Mouse (Mus musculus): ENCODE results near the gene Igdcc4. TPM values are rescaled to one million over a fixed set of nuclear protein-coding genes. Genes with fewer than 3 reads are reported as not detected.

The Igdcc4 gene
- polyA plus RNA-seq, 1 experiment from 2014 or later, result 8.1 TPM

DNA sequence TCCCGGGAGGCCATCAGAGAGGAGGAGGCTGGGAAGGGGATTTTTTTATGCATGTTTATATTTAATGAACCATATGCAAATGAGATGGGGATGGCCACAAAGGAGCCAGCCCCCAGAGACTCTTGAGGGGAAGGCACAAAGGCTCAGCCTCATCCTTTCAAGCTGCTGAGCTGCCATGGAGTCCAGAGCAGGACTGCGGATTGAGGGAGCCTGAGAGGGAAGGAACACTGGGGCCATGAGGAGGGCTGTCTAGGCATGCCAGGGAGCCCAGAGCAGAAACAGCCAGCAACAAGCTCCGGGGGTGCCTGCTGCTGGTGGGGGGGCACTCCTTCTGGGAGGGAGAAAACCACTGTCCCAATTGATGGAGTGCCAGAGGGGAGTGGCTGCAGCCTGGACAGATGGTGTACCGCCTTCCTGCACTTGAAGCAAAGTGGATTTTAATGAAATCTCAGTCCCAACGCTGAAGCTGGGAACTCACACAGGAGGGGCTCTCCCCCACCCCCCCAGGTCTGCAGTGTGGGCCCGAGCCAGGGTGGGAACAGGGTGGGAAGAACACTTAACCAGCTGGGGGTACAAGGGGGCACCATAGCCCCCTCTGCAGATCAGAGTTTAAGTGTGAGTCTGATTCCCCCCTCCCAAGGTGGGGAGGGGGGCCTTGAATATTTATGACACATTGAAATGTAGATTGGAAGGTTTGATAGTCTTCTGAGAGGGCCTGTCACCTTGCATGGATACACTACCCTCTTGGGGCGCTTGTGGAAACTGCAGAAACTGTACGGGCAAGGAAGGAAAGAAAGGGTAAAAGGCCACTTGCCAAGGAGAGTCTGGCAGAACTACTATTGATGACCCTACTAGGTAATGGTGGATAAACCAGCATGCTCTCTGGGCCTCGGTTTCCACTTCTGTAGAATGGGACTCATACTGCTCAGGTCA, 74.9 kb downstream of the Igdcc4 start:
- peaks cover 9% of the 10 kb centered on the region; the same call in 1 of the 2 replicates for H3K4me1 ChIP-seq (ENCODE audit: control insufficient read depth, insufficient read depth, low read length)
- 0 out of 2 replicates have a peak, but pooled peaks cover 2% of the 10 kb centered on the region for H3K27me3 ChIP-seq (ENCODE audit: control insufficient read depth, insufficient read depth, low read length)
- 48% methylated on average over 9 of the region's 9 CpGs for WGBS
- no peak for ATAC-seq (replicated peaks; ENCODE audit: extremely low read depth, insufficient read depth, low FRiP score)
- H3K4me3 ChIP-seq (ENCODE audit: low read length), result no peak overlapping the region
- H3K9me3 ChIP-seq (replicated peaks; ENCODE audit: control insufficient read depth, low read length), result no peaks in the 10 kb centered on the region
- H3K36me3 ChIP-seq (ENCODE audit: control insufficient read depth, insufficient read depth), result no peaks in the 10 kb centered on the region
- no peak overlapping the region for H3K27ac ChIP-seq (ENCODE audit: low read length)
- H3K4me2 ChIP-seq (ENCODE audit: low read depth, low read length), result no peak overlapping the region
- no peak overlapping the region for H3K9ac ChIP-seq (ENCODE audit: low read length)

DNA sequence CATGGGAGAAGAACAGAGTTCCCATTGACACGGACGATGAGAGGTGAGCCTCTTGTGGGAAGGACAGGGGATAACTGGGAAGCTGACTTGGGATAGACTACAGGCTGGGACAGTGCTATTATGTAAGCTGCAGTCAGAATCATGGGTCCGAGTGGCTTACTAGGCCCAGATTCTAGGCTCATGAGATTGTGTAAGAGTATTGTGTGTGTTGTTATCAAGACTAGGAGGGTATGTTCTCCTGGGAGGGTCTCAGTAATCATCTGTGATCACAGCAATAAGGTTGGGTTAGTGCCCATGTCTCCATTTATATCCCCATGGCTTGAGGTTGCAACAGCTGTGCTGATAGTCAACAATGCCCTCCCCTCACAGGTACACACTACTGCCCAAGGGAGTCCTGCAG, 76.2 kb downstream of the Igdcc4 start:
- no peaks in the 10 kb centered on the region for H3K36me3 ChIP-seq (ENCODE audit: control insufficient read depth, insufficient read depth)
- H3K27ac ChIP-seq (ENCODE audit: low read length), result no peak overlapping the region
- WGBS, result 72% methylated on average over 3 of the region's 3 CpGs
- no peak for ATAC-seq (replicated peaks; ENCODE audit: extremely low read depth, insufficient read depth, low FRiP score)
- no peak overlapping the region for H3K4me2 ChIP-seq (ENCODE audit: low read depth, low read length)
- no peak overlapping the region for H3K4me3 ChIP-seq (ENCODE audit: low read length)
- H3K4me1 ChIP-seq (ENCODE audit: control insufficient read depth, insufficient read depth, low read length), result peaks cover 9% of the 10 kb centered on the region; the same call in 1 of the 2 replicates
- no peak overlapping the region for H3K9ac ChIP-seq (ENCODE audit: low read length)
- H3K27me3 ChIP-seq (ENCODE audit: control insufficient read depth, insufficient read depth, low read length), result 0 out of 2 replicates have a peak, but pooled peaks cover 2% of the 10 kb centered on the region
- no peaks in the 10 kb centered on the region for H3K9me3 ChIP-seq (replicated peaks; ENCODE audit: control insufficient read depth, low read length)

DNA sequence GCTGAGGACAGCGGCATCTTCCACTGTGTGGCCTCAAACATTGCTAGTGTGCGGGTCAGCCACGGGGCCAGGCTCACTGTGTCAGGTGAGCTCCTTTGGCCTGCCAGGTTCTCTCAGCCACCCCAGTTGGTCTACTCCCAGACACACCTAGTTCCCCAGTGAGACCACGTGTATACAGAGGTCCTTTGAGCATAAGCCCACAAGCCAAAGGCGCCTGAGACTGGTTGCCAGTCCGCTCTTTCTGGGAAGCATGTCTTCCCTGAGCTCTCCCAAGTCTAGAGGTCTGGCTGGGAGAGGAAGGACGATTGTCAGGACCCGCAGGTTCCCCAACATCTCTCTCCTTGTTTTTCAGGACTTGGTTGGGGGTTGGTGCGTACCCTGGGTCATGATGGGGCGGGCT, 76.6 kb downstream of the Igdcc4 start:
- Histone ChIP-seq H3K27me3 (ENCODE audit: control insufficient read depth, insufficient read depth, low read length) (0 out of 2 replicates have a peak, but pooled peaks cover 2% of the 10 kb centered on the region), H3K9me3 (replicated peaks; ENCODE audit: control insufficient read depth, low read length) (no peaks in the 10 kb centered on the region), H3K4me2 (ENCODE audit: low read depth, low read length) (no peak overlapping the region), H3K4me1 (ENCODE audit: control insufficient read depth, insufficient read depth, low read length) (peaks cover 9% of the 10 kb centered on the region; the same call in 1 of the 2 replicates), H3K27ac (ENCODE audit: low read length) (no peak overlapping the region), H3K36me3 (ENCODE audit: control insufficient read depth, insufficient read depth) (no peaks in the 10 kb centered on the region), H3K4me3 (ENCODE audit: low read length) (no peak overlapping the region), H3K9ac (ENCODE audit: low read length) (no peak overlapping the region)
- 67% methylated on average over 10 of the region's 10 CpGs for WGBS
- no peak for ATAC-seq (replicated peaks; ENCODE audit: extremely low read depth, insufficient read depth, low FRiP score)

DNA sequence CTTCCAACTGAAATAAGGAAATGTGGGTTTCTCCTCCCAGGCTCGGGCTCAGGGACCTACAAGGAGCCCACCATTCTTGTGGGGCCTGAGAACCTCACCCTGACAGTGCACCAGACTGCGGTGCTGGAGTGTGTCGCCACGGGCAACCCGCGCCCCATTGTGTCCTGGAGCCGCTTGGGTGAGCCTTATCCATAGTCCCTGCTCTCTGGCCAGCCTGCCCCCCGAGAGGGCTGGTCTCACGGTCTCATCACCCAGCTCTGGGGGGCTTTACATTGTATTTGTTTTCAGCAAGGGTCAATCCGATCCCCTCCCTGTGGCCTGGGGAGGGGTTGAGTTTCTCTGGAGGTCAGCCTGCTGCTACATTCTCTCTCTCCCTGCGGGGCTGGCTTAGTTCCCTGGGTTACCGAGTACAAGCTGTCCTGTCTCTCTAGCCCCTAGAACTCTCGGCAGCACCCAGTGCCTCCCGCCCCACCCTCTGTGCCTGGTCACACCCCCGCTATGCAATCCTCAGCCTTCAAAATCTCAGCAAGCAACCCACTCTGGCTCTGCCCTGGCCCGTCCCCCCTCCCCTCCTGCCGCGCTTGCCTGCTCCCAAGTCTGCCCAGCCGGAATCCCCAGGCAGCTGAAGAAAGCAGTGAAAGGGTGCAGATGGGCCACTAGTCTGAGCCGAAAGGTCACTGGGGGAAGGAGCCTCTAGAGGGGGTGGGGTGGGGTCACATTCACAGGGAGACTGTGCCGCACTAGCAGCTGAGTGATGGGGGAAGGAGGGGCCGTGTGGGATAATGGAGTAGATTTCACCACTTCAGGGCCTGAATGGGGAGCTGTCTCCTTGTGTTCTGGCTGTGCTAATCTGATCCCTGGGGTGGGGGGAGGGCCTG, 77.3 kb downstream of the Igdcc4 start:
- WGBS, result 13% methylated on average over 22 of the region's 22 CpGs
- H3K4me2 ChIP-seq (ENCODE audit: low read depth, low read length), result peak overlapping the region; percentile 59
- H3K27me3 ChIP-seq (ENCODE audit: control insufficient read depth, insufficient read depth, low read length), result 0 out of 2 replicates have a peak, but pooled peaks cover 2% of the 10 kb centered on the region
- H3K36me3 ChIP-seq (ENCODE audit: control insufficient read depth, insufficient read depth), result no peaks in the 10 kb centered on the region
- peak; percentile 39 for ATAC-seq (replicated peaks; ENCODE audit: extremely low read depth, insufficient read depth, low FRiP score)
- peak overlapping the region; percentile 26; the same call in 1 of the 2 replicates for H3K4me3 ChIP-seq (ENCODE audit: low read length)
- no peaks in the 10 kb centered on the region for H3K9me3 ChIP-seq (replicated peaks; ENCODE audit: control insufficient read depth, low read length)
- H3K9ac ChIP-seq (ENCODE audit: low read length), result peak overlapping the region; percentile 45
- H3K4me1 ChIP-seq (ENCODE audit: control insufficient read depth, insufficient read depth, low read length), result peaks cover 9% of the 10 kb centered on the region; the same call in 1 of the 2 replicates
- no peak overlapping the region for H3K27ac ChIP-seq (ENCODE audit: low read length)

DNA sequence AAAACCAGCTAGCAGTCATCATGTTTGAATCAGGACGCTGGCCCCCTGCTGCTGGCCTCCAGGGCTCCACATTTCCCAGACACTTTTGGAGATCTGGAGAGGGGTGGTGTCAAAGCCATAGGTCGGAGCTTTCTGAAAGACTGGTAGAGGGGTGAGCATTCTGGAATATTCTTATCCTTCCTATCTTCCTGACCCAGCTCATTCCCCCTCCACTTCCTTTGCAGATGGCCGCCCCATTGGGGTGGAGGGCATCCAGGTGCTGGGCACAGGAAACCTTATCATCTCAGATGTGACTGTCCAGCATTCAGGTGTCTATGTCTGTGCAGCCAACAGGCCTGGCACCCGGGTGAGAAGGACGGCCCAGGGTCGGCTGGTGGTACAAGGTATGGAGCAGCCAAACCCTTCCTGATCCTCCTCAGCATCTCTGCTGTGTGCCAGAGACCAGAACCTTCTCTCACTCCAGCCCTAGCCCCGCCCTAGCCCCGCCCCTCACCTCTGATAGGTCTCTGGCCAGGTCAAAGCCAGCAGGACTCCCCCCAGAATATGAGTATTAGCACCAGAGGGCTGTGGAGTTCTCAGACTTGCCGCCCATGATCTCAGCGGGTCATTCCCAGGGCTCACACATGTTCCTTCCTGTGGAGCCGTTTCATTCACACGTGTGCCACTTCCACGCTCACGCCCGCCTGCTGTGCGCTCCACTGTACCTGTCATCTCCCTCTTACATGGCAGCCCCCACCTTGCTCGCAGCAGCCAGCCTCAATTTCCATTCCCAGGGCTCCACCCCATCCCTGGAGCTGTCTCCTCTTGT, 78.7 kb downstream of the Igdcc4 start:
- Histone ChIP-seq H3K4me1 (ENCODE audit: control insufficient read depth, insufficient read depth, low read length) (peaks cover 9% of the 10 kb centered on the region; the same call in 1 of the 2 replicates), H3K9ac (ENCODE audit: low read length) (no peak overlapping the region), H3K4me3 (ENCODE audit: low read length) (no peak overlapping the region), H3K36me3 (ENCODE audit: control insufficient read depth, insufficient read depth) (no peaks in the 10 kb centered on the region), H3K27me3 (ENCODE audit: control insufficient read depth, insufficient read depth, low read length) (0 out of 2 replicates have a peak, but pooled peaks cover 2% of the 10 kb centered on the region), H3K4me2 (ENCODE audit: low read depth, low read length) (0 out of 2 replicates have a peak overlapping the region, but pooled peaks have one; percentile 6), H3K27ac (ENCODE audit: low read length) (no peak overlapping the region), H3K9me3 (replicated peaks; ENCODE audit: control insufficient read depth, low read length) (no peaks in the 10 kb centered on the region)
- 29% methylated on average over 17 of the region's 17 CpGs for WGBS
- no peak for ATAC-seq (replicated peaks; ENCODE audit: extremely low read depth, insufficient read depth, low FRiP score)

Other genes starting within 250 kb of the Igdcc4 start
- 0.04 TPM in 1 of 2 replicates, not detected in the other for gene Slc24a1, start 149.9 kb upstream of the Igdcc4 start, polyA plus RNA-seq (2015; fragmentation: Nextera tagmentation; extraction: Ambion mirVana)
- gene Ints14, start 140.6 kb upstream of the Igdcc4 start, polyA plus RNA-seq (2015; fragmentation: Nextera tagmentation; extraction: Ambion mirVana), result 36.0 and 38.8 TPM in 2 replicates
- gene Hacd3, start 79.8 kb upstream of the Igdcc4 start, polyA plus RNA-seq (2015; fragmentation: Nextera tagmentation; extraction: Ambion mirVana), result 50.5 and 52.3 TPM in 2 replicates
- gene Dpp8, start 69.1 kb upstream of the Igdcc4 start, polyA plus RNA-seq (2015; fragmentation: Nextera tagmentation; extraction: Ambion mirVana), result 31.5 and 32.3 TPM in 2 replicates
- gene Igdcc3, start 39.7 kb downstream of the Igdcc4 start, polyA plus RNA-seq (2015; fragmentation: Nextera tagmentation; extraction: Ambion mirVana), result 0.17 and 0.30 TPM in 2 replicates
- 5.4 and 6.5 TPM in 2 replicates for gene Parp16, start 93.9 kb downstream of the Igdcc4 start, polyA plus RNA-seq (2015; fragmentation: Nextera tagmentation; extraction: Ambion mirVana)
- 0.08 and 0.14 TPM in 2 replicates for gene Cilp, start 163.7 kb downstream of the Igdcc4 start, polyA plus RNA-seq (2015; fragmentation: Nextera tagmentation; extraction: Ambion mirVana)
- gene Clpx, start 192.8 kb downstream of the Igdcc4 start, polyA plus RNA-seq (2015; fragmentation: Nextera tagmentation; extraction: Ambion mirVana), result 49.0 and 53.5 TPM in 2 replicates
- 5.3 and 5.7 TPM in 2 replicates for gene Pdcd7, start 244.6 kb downstream of the Igdcc4 start, polyA plus RNA-seq (2015; fragmentation: Nextera tagmentation; extraction: Ambion mirVana)

Measured in heart, embryonic 16.5 days (tissue).